Mouse (Mus musculus) kidney, adult 2 months (tissue): Measurements from ENCODE around the gene Grid2.

Experiments
- CTCF ChIP-seq: fragments of 200-500 bp; conservative IDR thresholded peaks from 2 replicates; pipeline ENCODE4 v1.5.1; 2011; ENCODE audit warnings: low read depth, mild to moderate bottlenecking, control low read depth, low read length, moderate library complexity, mixed read lengths; ENCODE audit not compliant: insufficient read depth, insufficient read length
- POLR2A ChIP-seq: fragments of 200-500 bp; IDR thresholded peaks from one replicate; pipeline ENCODE4 v1.6.1; 2011; ENCODE audit warnings: low read depth, low read length, control low read depth

GRCm38 (mm10) chr6:64694688-64695087, 1439.0 kb downstream of the Grid2 start:
- no peak for TF ChIP-seq CTCF
- TF ChIP-seq POLR2A: no peak
